Mouse (Mus musculus): ENCODE data around the gene Scin.

Scin gene

DNA sequence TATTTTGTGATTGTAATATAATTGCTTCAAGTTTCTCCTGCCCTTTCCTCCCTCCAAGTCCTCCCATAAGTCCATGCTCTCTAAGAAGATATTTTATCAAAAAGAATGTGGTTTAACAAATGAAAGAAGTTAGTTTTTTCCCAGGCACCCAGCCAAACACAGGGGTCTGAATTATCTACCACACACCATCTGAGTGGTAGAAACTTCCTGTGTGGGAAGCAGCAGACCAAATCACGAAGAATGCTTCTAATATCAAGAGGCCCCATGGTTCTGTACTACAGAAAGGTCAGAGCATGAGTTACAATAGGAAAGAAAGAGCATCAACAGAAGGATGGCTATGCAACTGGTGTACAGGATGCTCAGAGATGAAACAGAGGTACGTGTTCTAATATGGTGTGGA lies 25.9 kb downstream of the Scin start:
- DNase-seq, result no peak

GRCm38 (mm10) chr12:40106874-40107273 lies 27.2 kb downstream of the Scin start:
- no peak for DNase-seq

GRCm38 (mm10) chr12:40104750-40105149 lies 29.3 kb downstream of the Scin start:
- no peak for DNase-seq

- DNase-seq, result no peak
These were observed 31.7 kb downstream of the Scin start for GRCm38 (mm10) chr12:40102359-40102758.

DNA sequence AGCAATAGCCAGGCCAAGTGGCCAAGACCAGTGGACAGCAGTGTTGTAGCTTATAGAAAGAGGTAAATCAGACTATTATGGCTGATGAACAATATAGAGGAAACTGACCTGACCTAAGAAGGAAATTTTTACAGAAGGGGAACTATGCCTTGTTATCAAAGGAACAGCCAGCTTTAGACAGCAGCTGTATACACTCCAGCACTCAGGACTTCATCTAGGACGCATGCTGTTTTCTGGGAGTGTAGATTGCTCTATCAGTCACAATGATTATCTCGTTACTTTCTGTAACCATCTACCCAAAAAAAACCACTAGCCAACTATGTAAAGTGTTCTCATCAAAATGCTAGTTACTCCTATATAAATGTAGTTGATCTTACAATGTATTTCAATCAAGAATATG lies 34.6 kb downstream of the Scin start:
- no peak for DNase-seq

DNA sequence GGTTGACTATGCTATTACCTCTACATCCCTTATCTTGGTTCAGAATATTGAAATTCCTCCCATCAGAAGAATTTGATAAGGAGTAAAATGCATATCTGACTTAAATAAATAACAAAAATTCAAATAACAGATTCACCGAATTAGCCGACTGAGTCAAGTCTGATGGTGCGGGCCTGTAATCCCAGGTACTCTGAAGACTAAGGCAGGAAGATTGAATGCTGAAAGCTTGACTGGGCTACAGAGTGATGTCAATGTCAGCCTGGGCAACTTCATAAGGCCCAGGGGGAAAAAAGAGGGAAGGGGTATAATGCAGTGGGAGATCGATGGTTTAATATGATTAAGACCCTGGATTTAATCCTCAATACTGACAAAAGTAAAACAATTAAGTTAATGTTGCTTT lies 36.6 kb downstream of the Scin start:
- DNase-seq, result no peak

DNA sequence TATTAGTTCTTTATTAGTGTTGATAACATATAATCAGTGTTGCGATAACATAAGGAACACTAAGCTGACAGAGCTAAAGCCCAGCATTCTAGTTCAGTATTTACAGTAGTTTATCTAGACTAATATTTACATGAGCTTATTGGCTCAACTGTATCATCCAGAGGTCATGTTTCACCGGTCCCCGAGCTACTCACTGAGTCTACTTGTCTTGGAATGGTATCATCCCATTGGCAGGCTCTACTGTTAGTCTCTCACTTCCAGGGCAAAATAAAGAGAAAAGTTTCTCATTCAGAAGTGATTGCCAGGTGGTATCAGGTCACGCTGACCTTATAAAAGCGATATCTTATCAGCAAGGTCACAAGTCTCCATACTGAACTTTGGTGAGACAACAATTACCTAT lies 37.0 kb downstream of the Scin start:
- no peak for DNase-seq

DNA sequence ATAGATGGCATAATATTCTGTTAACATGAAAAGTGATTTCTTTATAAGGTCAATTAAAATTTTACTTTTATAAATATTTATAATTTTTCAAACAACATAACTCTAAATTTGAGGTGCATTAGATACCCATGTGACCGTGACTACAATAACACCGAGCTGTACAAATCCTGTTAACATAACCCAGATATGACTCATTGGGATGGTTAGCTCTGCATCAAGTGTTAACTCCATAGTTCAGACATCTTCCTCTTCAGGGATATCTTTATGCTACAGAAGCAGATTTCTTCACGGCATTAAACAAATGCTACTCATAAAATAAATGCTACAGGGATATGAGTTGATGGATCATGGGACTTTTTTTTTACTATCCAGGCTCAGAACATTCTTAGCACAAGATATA lies 37.6 kb downstream of the Scin start:
- no peak for DNase-seq

DNA sequence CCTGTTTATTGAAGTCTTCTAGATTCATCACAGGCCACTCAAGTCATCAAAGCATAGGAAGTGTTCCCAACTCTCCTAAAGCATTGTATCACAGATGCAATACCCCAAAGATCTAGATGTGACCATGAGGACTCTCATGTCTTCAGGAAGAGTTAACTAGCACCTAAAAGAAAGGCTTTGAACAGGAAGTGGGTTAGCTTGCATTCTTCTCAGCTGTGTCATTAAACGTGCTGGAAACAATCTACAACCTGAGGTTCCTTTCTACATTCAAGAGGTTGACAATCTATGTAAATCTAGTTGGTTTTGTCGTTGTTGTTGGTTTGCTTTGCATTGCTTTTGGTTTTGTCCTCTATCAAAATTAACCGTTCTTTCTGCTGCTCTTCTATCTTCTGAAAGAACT lies 44.0 kb downstream of the Scin start:
- DNase-seq, result no peak

- peak in 1 of 2 experiments; percentile 11 for DNase-seq
These were observed 48.2 kb downstream of the Scin start for GRCm38 (mm10) chr12:40085731-40086322.

- DNase-seq, result peak in 1 of 2 experiments; percentile 24
These were observed 51.4 kb downstream of the Scin start for GRCm38 (mm10) chr12:40082453-40083238.

GRCm38 (mm10) chr12:40082048-40082447 lies 52.0 kb downstream of the Scin start:
- DNase-seq, result no peak

- no peak for DNase-seq
These were observed 60.4 kb downstream of the Scin start for GRCm38 (mm10) chr12:40073660-40074059.

DNA sequence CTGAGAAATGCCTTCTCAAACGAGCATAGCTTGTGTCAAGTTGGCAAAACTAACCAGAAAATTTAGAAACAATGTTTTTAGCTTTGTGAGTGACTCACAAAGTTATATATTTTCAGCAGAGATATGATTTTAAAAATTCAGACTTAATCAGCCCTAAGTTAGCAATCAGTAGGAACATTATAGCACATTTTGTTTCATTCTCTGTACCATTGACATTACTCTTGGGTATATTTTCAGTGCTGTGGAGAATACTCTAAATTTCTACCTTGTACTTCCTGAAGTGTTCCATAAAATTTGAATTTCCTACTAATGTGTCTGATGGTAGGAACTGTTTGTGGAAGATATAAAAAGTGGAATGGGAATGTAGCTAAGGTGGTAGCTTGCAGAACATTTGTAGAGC lies 87.0 kb downstream of the Scin start:
- DNase-seq, result no peak

DNA sequence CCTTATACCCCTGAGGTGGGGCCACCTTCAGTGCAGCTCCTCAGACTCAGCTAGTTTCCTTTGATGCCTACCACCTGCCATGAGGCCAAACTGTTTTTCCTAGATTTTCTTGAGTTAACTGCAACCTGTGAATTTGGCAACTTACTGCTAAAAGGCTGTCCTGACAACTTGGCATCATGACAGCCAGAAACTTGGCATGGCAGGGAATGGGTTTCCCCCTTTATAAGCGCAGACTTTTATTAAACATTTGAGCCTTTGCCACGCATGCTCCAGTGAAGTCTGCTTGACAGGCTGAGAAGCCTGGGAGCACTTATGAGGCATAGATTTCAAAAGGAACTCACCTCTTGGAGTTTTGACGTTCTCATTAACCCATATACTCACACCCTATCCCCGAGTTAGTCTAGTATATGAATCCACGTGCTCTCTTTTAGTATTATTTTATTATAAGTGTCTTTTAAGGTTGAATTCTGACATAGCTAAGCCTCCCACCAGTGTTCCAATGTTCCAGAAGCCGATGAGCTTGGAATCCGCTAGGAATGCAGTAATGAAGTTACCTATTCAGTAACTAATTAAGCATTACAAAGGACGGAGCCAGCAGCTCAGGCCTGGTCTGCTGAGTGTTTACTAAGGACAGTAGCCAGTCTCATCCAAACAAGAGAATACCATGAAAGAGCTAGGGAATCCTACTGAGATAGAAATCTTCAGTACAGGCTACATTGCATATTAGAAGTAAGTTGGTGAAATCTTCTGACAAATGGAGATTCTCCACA lies 90.0 kb downstream of the Scin start:
- peak; percentile 24 to 30 for DNase-seq

DNA sequence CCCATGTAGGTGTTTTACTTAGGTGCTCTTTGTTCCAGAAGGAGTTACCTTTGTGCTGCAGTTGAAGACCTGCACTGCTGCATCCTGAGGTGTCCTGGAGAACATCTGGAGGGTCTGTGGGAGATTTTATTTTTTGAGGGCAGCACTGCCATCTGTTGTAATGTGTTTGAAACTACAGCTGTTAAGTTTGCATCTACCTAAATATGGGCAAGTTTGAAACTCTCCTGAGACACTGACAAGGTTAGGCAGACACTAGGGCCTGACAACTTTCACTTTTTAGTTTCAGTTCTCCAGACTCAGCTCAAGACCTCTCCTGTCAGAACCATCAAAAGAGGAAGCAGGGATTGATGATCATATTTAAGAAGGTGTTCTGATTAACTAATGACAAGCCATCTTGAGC lies 94.0 kb downstream of the Scin start:
- DNase-seq, result peak; percentile 28 to 29

DNA sequence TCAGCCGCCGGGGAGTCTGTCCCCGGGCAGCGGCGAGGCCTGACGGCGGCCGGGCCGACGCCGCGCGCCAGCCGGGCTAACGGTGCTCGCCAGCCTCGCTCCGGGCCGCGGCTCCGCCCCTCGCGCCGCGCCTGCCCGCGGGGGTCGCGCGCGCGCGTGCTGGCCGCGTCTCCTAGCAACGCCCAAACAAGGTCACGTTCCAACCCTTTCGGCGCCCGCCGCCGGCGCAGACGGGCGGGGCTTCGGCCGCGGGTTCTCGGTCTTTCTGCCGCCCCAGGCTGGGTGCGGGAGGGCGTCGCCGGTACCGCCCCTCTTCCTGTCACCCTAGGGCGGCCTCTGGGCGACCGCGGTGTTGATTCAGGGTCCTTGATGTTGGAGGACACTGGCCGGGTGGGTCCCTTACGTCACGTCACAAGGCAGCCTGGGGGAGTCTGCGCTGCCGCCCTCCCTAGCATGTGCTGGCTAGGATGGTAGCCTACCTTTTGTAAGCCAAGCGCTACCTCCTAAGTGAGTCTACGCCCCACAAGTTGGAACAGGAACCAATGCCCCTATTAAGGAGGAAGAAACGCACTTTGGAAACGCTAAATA lies 96.1 kb downstream of the Scin start, which contains the start of gene Arl4a:
Gene Arl4a, minus strand, starts transcription at position 150 of the 588 bp plus-strand sequence.
- DNase-seq, result peak; percentile 90 to 94

DNA sequence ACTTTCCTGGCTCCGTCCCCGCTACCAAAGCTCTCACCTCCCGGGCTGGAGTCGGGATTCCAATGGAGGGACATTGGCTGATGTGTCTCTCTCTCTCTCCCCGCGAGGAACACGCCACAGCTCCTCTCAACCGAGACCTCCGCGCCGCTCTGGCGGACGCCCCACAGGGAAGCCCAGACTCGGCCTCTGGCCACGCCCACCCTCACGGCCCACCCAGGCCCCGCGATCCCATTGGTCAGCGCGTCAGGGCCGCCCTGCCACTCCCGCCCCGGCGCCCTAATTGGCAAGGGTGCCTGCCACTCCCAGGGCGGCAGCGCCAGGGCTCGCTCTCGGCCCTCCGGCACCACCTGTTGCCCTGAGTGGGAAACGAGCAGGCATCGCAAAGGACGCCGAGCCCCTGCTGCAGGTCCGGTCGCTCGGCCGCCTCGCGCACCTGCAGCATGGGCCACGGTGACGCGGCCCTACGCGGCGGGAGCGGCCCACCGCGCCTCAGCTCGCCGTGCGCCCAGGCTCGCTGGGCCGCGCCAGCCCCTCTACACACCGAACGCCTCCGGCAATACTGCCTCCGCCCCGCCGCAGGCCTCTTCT lies 96.7 kb downstream of the Scin start:
- peak; percentile 99 for DNase-seq

DNA sequence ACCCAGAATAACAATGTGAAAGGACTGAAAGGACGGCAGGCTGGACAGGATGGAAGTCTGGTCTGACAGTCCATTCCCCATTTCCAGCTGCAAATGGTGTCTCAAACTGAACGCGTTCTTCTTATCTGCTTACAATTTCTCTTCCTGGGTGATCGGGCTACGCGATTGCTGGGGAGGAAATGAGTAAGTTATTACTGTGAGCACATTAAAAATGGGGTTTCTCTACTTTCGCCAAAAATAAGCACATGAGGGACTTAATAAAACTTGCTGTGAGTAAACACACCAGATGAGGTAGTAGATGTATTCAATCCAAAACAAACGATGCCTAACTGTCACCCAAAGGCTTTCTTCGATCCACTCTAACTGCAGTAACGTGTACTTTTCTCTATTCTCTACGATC lies 97.4 kb downstream of the Scin start:
- peak in 1 of 2 experiments; percentile 25 for DNase-seq

GRCm38 (mm10) chr12:40035506-40035905 lies 98.5 kb downstream of the Scin start:
- no peak for DNase-seq

DNA sequence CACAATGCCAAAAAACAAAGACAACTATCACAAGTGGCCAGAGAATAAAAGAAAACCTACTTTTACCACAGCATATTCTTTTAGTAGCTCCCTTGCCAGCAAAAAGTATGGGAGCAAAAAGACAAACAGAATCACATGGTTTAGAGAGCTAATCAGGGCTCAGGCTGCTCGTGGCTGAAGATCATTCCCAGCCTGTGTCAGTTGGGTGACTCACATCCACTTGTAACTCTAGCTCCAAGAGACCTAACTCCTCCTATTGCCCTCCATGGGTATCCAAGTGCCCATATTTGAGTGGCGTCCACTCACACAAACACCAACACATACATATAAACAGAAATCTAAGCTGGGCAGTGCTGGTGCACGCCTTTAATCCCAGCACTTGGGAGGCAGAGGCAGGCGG lies 104.8 kb downstream of the Scin start:
- DNase-seq, result no peak

- DNase-seq, result no peak
These were observed 106.2 kb downstream of the Scin start for GRCm38 (mm10) chr12:40027846-40028245.

GRCm38 (mm10) chr12:40027444-40027843 lies 106.6 kb downstream of the Scin start:
- DNase-seq, result no peak
